Mouse (Mus musculus) Muller cell, postnatal 12 days (primary cell): ENCODE measurements around the gene Rbm41.
A peak's percentile ranks its signal among the peaks of the same experiment; 100 is the strongest.

Experiments used
- DNase-seq: peaks from one replicate; pipeline ENCODE4 v3.0.0-alpha.2; 2015; ENCODE audit errors: inconsistent ontology term

Gene Rbm41

DNA sequence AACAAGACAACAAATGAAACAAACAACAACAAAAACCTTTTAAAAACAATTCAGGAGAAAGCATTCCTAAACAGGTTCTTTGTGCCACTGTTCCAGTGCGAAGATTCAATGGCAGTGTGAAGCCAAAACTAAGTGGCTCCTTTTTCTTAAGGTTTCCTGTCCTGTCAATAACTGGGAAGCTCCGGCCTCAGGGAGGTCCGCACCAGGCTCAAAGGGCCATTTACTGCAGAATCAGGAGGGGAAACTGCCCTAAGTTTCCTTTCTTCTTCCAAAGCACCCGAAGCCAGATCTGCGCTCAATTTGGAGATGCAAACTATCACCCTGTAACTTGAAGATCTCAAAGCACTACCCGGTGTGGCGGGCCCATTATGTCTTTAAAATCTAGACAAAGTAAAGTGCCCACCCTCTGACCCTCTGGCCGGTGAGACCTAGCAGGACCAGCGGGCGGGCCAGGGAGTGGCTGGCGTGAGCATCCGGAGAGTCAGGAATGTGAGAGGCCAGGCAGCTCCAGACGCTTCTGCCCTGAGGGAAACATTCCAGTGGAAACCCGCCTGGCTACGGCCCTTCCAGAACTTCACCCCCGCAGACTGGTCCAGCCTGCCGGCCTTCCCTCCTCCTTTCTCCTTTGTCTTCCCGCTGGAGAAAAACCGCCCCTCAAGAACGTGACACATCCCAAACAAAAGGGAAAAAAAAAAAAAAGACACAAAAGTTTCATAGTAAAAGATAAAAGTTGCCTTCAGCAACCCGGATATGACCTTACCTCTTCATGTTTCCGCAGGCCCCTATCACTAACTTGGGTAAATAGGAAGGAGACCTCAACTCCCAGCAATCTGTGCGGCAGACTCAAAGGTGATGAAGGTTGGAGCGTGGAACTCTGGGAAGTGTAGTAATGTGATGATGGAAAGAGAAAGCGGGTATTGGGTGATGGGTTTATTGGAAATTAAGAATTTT lies at the start of gene Rbm41:
Gene Rbm41 (minus strand): TSS at position 856 of the 951 bp plus-strand sequence.
- DNase-seq, result peak; percentile 83

DNA sequence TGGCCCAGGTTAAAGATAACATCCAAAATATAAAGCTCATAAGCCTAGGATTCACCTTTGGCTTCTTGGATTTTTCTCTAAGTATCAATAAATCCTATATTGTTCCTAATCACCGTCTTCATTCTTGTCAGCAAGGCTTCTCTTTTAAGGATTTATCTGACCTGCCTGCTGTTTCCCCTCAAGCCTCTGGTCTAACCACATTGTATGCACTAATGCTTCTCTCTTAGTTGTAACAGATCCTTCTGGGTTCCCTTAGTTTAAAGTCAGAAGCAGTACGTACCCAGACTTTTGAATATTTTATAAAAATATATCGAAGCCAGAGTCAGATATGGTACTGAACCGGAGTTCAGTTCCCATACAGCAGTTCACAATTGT lies 283 bp upstream of the Rbm41 start:
- no peak for DNase-seq

GRCm38 (mm10) chrX:139982115-139982514 lies 16.3 kb downstream of the Rbm41 start:
- DNase-seq, result no peak

DNA sequence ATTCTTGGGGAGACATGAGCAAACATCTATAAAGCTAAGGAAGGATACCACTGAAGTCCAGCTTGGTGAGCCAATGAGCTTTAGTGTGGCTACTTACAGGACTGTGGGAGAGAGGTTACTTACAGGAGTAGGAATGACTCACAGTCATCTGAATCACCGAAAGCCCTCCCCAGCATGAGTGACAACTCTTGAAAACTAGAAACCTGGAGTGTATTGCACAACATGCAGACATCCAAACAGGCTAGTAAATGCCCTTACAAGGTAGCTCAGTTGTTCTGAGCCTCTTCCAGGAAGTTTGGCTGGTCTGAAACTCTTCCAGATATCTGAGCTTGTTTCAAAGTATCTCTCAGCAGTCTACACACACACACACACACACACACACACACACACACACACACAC lies 64.9 kb downstream of the Rbm41 start:
- peak; percentile 24 for DNase-seq

GRCm38 (mm10) chrX:139932472-139932871 lies 65.9 kb downstream of the Rbm41 start:
- DNase-seq, result peak; percentile 23

- DNase-seq, result no peak
These were observed 77.8 kb downstream of the Rbm41 start for GRCm38 (mm10) chrX:139920572-139920971.

DNA sequence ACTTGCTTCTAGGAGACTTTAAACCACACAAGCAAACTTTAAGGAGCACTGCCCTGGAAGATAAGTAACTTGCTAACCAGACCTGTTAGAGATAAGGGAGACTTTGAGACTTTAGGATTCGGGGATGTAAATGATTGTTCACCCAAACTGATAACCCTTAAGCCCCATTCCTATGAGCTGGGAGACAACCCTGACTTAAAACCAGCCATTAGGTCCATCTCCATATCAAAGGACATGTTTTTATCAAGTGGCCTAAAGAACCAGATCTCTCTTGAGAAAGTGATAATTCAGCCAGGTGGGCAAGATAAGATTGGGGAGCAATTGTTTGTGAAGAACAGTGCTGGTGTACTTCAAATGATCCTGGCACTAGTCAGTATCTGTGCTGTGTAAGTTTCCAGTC lies 107.0 kb downstream of the Rbm41 start:
- no peak for DNase-seq

- no peak for DNase-seq
These were observed 115.2 kb downstream of the Rbm41 start for GRCm38 (mm10) chrX:139883221-139883620.

DNA sequence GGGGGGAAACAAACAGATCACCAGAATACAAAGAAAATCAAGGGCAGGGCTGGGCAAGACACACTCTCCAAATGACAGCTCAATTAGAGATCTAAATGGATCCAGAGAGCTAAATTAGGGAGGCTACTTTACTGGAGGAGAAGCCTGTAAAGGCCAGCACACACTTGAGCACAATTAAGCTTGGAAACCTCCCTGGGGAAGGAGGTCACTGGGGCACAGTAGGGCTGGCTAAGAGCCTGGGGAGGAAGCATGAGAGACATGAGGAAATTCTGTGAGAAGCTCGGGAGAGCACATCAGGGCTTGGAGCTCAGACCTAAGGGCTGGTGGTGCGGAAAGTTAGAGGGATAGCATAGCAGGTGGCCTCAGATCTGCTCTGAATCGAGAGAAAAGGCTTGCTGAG lies 120.5 kb downstream of the Rbm41 start:
- DNase-seq, result peak; percentile 65

DNA sequence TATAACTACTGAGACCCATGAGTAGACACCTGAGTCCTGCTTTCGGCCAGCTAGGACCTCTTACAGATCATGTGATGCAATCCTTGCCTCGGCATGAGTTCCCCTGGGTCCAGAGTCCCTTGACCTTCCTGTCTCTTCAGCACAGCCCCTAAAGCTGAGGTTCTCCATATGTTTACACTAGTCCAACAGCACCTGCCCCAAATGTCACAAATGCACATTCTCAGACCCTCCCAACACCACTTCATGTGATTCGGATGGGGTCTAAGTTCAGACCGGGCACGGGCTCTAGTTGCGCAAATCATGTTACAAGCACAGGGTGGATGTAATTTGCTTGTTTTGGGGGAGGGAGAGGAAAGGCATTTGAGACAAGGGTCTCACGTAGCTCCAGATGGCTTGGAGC lies 121.3 kb downstream of the Rbm41 start:
- no peak for DNase-seq

DNA sequence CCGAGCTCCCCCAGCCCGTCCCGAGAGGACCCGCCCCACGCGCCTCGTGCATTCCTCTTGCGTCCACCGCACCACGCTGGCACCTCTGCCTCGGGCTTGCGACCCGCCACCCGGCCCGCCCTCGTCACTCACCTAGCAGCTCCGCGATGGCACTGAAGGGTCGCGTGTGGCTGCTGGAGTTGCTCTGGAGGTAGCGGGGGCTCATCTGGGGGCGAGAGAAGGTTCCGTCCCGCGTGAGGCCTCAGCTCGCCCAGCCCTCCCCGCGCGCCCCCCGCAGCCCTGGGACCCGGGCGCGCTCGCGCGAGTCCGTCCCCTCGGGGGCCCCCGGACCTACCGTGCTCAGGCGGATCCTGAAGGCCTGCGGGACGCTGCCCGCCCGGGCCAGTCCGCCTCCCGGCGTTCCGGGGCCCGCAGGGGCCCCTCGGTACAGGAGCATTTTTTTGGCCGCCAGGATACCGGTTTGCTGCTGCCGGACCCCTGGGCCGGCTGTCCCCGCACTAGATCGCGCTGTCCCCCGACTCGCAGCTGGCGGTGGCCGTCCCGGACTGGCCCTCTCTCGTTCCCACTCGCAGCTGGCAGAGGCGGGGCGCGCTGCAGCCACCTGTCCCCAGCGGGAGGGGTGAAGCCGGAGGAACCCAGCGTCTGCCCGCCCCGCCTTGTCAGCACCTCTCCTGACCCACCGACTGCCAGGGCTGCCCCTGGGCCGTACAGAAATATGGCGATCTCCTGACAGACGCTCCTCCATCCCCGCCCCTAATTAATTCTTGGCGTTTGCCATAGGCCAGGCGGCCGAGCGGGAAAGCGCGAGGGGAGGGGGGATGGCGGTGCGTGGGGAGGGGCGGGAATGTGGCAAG lies 127.2 kb downstream of the Rbm41 start, which contains the start of gene Morc4:
Gene Morc4 (minus strand): TSS at position 740 of the 854 bp plus-strand sequence.
- DNase-seq, result peak; percentile 79

DNA sequence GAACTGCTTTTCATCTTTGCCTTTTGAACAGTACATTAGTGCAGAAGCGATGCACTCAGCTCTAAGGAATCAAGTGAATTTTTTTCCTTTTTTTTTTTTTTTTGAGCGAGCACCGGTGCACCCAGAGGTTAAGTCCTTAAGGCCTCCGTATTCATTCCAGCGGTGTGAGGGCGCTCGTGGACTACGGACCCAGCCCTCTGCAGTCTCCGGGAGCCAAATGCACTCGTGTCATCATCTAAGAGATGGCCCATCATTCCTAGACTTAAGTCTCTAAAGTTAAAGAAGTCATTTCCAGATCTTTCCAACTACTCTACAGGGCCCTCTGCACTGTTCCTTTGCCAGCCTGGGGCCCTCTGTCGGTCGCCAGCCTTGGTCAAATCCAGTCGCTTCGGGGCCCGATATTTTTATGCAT lies 128.1 kb downstream of the Rbm41 start:
- peak; percentile 18 for DNase-seq

GRCm38 (mm10) chrX:139859402-139859801 lies 139.0 kb downstream of the Rbm41 start:
- DNase-seq, result no peak

GRCm38 (mm10) chrX:139854795-139855194 lies 143.6 kb downstream of the Rbm41 start:
- no peak for DNase-seq

GRCm38 (mm10) chrX:139841091-139841490 lies 157.3 kb downstream of the Rbm41 start:
- DNase-seq, result no peak
